Mouse (Mus musculus) gastrocnemius, postnatal 14 days (tissue): ENCODE measurements at regions not wholly inside any gene's neighbourhood (a gene's known extent, or its start where the extent isn't known, plus 50 kb on each side); places are given as distances from the start of the nearest gene placed in this dataset.

Experiments
- DNase-seq: peaks from one replicate; pipeline ENCODE4 v3.0.0; 2021; ENCODE audit warnings: mixed read lengths
- intact Hi-C: fragments of 180-260 bp; cut with DNase I; formaldehyde crosslinking; loops from one replicate; pipeline ENCODE4 v1.15.1; 2025; ENCODE audit warnings: low total_unique reads

DNA sequence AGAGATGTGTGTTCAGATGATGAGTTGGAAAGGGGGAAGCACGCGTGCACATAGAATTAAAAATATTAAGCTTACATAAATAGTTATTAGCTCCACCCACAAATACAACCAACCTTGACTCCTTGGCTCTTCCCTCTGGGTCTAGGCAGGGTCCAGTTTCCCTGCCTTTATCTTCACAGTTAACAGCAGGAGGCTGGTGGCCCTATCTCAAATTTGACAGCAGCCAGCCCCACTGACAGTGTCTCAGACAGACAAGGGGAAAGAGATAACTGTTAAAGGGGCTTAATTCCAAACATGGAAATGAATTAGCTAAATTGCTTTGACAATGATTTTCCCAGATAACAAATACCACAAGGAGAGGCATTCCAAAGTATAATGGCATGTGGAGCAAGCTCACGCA lies 121.2 kb upstream of the Mef2c start:
- intact Hi-C loops, result no loop called here
- no peak for DNase-seq

DNA sequence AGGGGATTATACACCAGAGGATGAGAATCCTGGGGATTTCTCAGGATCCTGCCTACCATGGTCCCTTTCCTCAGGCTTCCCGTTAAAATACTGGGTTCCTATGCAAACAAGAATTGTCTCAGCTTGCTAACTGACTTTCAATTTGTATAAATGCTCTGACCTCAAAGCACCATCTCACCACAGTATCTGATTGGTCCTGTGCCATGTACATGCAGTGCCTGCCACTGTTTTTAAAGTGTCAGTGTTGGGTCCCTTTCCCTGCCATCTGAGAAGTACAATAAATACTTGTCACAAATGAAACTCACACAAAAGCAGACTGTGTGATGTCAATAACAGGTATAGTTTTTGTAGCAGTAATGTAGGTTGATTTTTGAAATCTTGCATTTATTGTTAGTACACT lies 109.1 kb upstream of the Mef2c start:
- no peak for DNase-seq
- intact Hi-C loops, result no loop called here

GRCm38 (mm10) chr13:83399381-83399780 lies 104.5 kb upstream of the Mef2c start:
- no peak for DNase-seq
- intact Hi-C loops, result no loop called here

GRCm38 (mm10) chr13:83439619-83440436 lies 64.0 kb upstream of the Mef2c start:
- intact Hi-C loops, result no loop called here
- DNase-seq, result no peak

DNA sequence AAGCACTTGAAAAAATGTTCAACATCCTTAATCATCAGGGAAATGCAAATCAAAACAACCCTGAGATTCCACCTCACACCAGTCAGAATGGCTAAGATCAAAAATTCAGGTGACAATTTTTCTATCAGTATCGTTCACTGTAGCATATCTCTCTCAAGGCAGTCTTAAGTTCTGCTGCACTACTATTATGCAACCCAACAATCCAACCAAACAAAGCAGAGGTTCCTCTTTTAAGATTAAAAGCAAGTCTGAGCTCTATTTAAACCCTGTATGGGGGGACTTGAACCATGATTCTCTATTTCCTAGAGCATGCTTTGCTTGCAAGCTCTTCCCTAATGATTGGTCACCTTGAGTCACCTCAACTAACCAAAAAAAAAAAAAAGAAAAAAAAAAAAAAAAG lies 59.6 kb upstream of the Mef2c start:
- intact Hi-C loops, result no loop called here
- DNase-seq, result no peak

- DNase-seq, result no peak
- intact Hi-C loops, result no loop called here
These were observed 53.0 kb upstream of the Mef2c start for GRCm38 (mm10) chr13:83450820-83451219.

DNA sequence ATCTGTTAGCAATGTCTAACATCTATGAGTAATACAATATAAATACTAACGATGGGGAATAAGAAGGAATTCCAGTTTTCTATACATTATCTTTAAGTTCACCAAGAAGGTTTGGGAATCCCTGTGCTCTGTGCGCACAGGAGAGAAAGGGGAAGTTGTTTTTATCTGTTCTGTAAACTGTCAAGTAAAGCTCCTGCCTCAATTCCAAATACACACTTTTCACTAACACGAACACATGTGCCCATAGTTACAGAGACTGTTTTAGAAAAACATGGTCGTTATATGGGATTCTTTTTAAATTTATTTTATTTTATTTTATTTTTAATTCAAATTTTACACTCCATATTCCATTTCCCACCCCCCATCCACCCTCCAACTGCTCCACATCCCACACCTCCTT lies 50.8 kb upstream of the Mef2c start:
- intact Hi-C loops, result no loop called here

More for the DNA sequence above, 50.8 kb upstream of the Mef2c start:
- no peak for DNase-seq
